Mouse (Mus musculus): Measurements from ENCODE around the gene Skap1. TPM values are rescaled to one million over a fixed set of nuclear protein-coding genes. Genes with fewer than 3 reads are reported as not detected.

The Skap1 gene
- polyA plus RNA-seq, 1 experiment from 2014 or later = 0.13 TPM

GRCm38 (mm10) chr11:96582595-96582994 lies 118.2 kb downstream of the Skap1 start:
- H3K9me3 ChIP-seq (replicated peaks) = no peaks in the 10 kb centered on the region
- H3K4me3 ChIP-seq = no peak overlapping the region
- peaks cover 36% of the 10 kb centered on the region for H3K4me1 ChIP-seq
- peaks cover 13% of the 10 kb centered on the region for H3K27me3 ChIP-seq (ENCODE audit: low read depth, poor library complexity, severe bottlenecking)
- no peak overlapping the region for H3K27ac ChIP-seq
- WGBS = 23% methylated on average over 10 of the region's 10 CpGs
- H3K36me3 ChIP-seq = no peaks in the 10 kb centered on the region
- peak; percentile 47 for DNase-seq (ENCODE audit: low spot score)

- Histone ChIP-seq H3K27ac (no peak overlapping the region), H3K36me3 (no peaks in the 10 kb centered on the region), H3K9me3 (replicated peaks) (no peaks in the 10 kb centered on the region), H3K4me1 (peaks cover 9% of the 10 kb centered on the region; the same call in 1 of the 2 replicates), H3K4me3 (no peak overlapping the region), H3K27me3 (ENCODE audit: low read depth, poor library complexity, severe bottlenecking) (no peaks in the 10 kb centered on the region)
- WGBS = 71% methylated on average over 3 of the region's 3 CpGs
- DNase-seq (ENCODE audit: low spot score) = no peak
Observed at GRCm38 (mm10) chr11:96589828-96590227, 125.4 kb downstream of the Skap1 start.

GRCm38 (mm10) chr11:96595890-96596289 lies 131.5 kb downstream of the Skap1 start:
- H3K27ac ChIP-seq = no peak overlapping the region
- WGBS = 38% methylated on average over 12 of the region's 12 CpGs
- no peak for DNase-seq (ENCODE audit: low spot score)

GRCm38 (mm10) chr11:96596301-96596700 lies 131.9 kb downstream of the Skap1 start:
- H3K27ac ChIP-seq = no peak overlapping the region
- DNase-seq (ENCODE audit: low spot score) = no peak
- no peaks in the 10 kb centered on the region for H3K36me3 ChIP-seq
- peaks cover 16% of the 10 kb centered on the region for H3K4me1 ChIP-seq
- no peak overlapping the region for H3K4me3 ChIP-seq
- no peaks in the 10 kb centered on the region for H3K9me3 ChIP-seq (replicated peaks)
- WGBS = 32% methylated on average over 6 of the region's 6 CpGs
- H3K27me3 ChIP-seq (ENCODE audit: low read depth, poor library complexity, severe bottlenecking) = peaks cover 7% of the 10 kb centered on the region; the same call in 1 of the 2 replicates

More at GRCm38 (mm10) chr11:96595890-96596289, 131.5 kb downstream of the Skap1 start:
- Histone ChIP-seq H3K4me3 (no peak overlapping the region), H3K27me3 (ENCODE audit: low read depth, poor library complexity, severe bottlenecking) (peaks cover 7% of the 10 kb centered on the region; the same call in 1 of the 2 replicates), H3K9me3 (replicated peaks) (no peaks in the 10 kb centered on the region), H3K36me3 (no peaks in the 10 kb centered on the region), H3K4me1 (peaks cover 16% of the 10 kb centered on the region)

GRCm38 (mm10) chr11:96602806-96603205 lies 138.4 kb downstream of the Skap1 start:
- peaks cover 11% of the 10 kb centered on the region for H3K4me1 ChIP-seq
- no peak for DNase-seq (ENCODE audit: low spot score)
- peaks cover 20% of the 10 kb centered on the region; the same call in 1 of the 2 replicates for H3K27me3 ChIP-seq (ENCODE audit: low read depth, poor library complexity, severe bottlenecking)
- WGBS = 74% methylated on average over 3 of the region's 3 CpGs
- H3K9me3 ChIP-seq (replicated peaks) = no peaks in the 10 kb centered on the region
- no peak overlapping the region for H3K4me3 ChIP-seq
- H3K27ac ChIP-seq = no peak overlapping the region
- no peaks in the 10 kb centered on the region for H3K36me3 ChIP-seq

GRCm38 (mm10) chr11:96604306-96604705 lies 139.9 kb downstream of the Skap1 start:
- Histone ChIP-seq H3K4me3 (no peak overlapping the region), H3K36me3 (no peaks in the 10 kb centered on the region), H3K4me1 (peaks cover 11% of the 10 kb centered on the region), H3K27me3 (ENCODE audit: low read depth, poor library complexity, severe bottlenecking) (peaks cover 20% of the 10 kb centered on the region; the same call in 1 of the 2 replicates), H3K27ac (no peak overlapping the region), H3K9me3 (replicated peaks) (no peaks in the 10 kb centered on the region)
- WGBS = 70% methylated on average over 6 of the region's 6 CpGs
- no peak for DNase-seq (ENCODE audit: low spot score)

- DNase-seq (ENCODE audit: low spot score) = no peak
- peaks cover 20% of the 10 kb centered on the region; the same call in 1 of the 2 replicates for H3K27me3 ChIP-seq (ENCODE audit: low read depth, poor library complexity, severe bottlenecking)
- H3K36me3 ChIP-seq = no peaks in the 10 kb centered on the region
- no peak overlapping the region for H3K27ac ChIP-seq
- H3K4me3 ChIP-seq = no peak overlapping the region
- peaks cover 11% of the 10 kb centered on the region for H3K4me1 ChIP-seq
- WGBS = 70% methylated on average over 7 of the region's 7 CpGs
- H3K9me3 ChIP-seq (replicated peaks) = no peaks in the 10 kb centered on the region
Observed at GRCm38 (mm10) chr11:96604751-96605450, 140.5 kb downstream of the Skap1 start.

GRCm38 (mm10) chr11:96605516-96605915 lies 141.1 kb downstream of the Skap1 start:
- no peak for DNase-seq (ENCODE audit: low spot score)
- Histone ChIP-seq H3K27me3 (ENCODE audit: low read depth, poor library complexity, severe bottlenecking) (peaks cover 20% of the 10 kb centered on the region; the same call in 1 of the 2 replicates), H3K27ac (no peak overlapping the region), H3K4me3 (no peak overlapping the region), H3K4me1 (peaks cover 11% of the 10 kb centered on the region), H3K36me3 (no peaks in the 10 kb centered on the region), H3K9me3 (replicated peaks) (no peaks in the 10 kb centered on the region)
- 73% methylated on average over 6 of the region's 6 CpGs for WGBS

GRCm38 (mm10) chr11:96612596-96612995 lies 148.2 kb downstream of the Skap1 start:
- H3K4me1 ChIP-seq = no peaks in the 10 kb centered on the region
- H3K4me3 ChIP-seq = no peak overlapping the region
- no peak overlapping the region for H3K27ac ChIP-seq
- no peak for DNase-seq (ENCODE audit: low spot score)
- H3K36me3 ChIP-seq = no peaks in the 10 kb centered on the region
- H3K9me3 ChIP-seq (replicated peaks) = no peaks in the 10 kb centered on the region
- H3K27me3 ChIP-seq (ENCODE audit: low read depth, poor library complexity, severe bottlenecking) = no peaks in the 10 kb centered on the region
- 85% methylated on average over 11 of the region's 11 CpGs for WGBS

GRCm38 (mm10) chr11:96616792-96617191 lies 152.4 kb downstream of the Skap1 start:
- Histone ChIP-seq H3K9me3 (replicated peaks) (no peaks in the 10 kb centered on the region), H3K27ac (no peak overlapping the region), H3K36me3 (no peaks in the 10 kb centered on the region), H3K4me1 (peaks cover 28% of the 10 kb centered on the region), H3K27me3 (ENCODE audit: low read depth, poor library complexity, severe bottlenecking) (peaks cover 24% of the 10 kb centered on the region), H3K4me3 (no peak overlapping the region)
- no peak for DNase-seq (ENCODE audit: low spot score)
- 62% methylated on average over 5 of the region's 5 CpGs for WGBS

GRCm38 (mm10) chr11:96618789-96619445 lies 154.5 kb downstream of the Skap1 start:
- no peak overlapping the region for H3K27ac ChIP-seq
- H3K4me3 ChIP-seq = no peak overlapping the region
- no peaks in the 10 kb centered on the region for H3K36me3 ChIP-seq
- H3K27me3 ChIP-seq (ENCODE audit: low read depth, poor library complexity, severe bottlenecking) = peaks cover 36% of the 10 kb centered on the region
- H3K9me3 ChIP-seq (replicated peaks) = no peaks in the 10 kb centered on the region
- WGBS = 72% methylated on average over 16 of the region's 16 CpGs
- H3K4me1 ChIP-seq = peaks cover 41% of the 10 kb centered on the region
- no peak for DNase-seq (ENCODE audit: low spot score)

- no peaks in the 10 kb centered on the region for H3K36me3 ChIP-seq
- H3K27me3 ChIP-seq (ENCODE audit: low read depth, poor library complexity, severe bottlenecking) = peaks cover 36% of the 10 kb centered on the region
- H3K27ac ChIP-seq = no peak overlapping the region
- no peaks in the 10 kb centered on the region for H3K9me3 ChIP-seq (replicated peaks)
- H3K4me1 ChIP-seq = peaks cover 43% of the 10 kb centered on the region
- H3K4me3 ChIP-seq = no peak overlapping the region
- no peak for DNase-seq (ENCODE audit: low spot score)
- WGBS = 35% methylated on average over 5 of the region's 5 CpGs
Observed at GRCm38 (mm10) chr11:96619576-96619975, 155.2 kb downstream of the Skap1 start.

GRCm38 (mm10) chr11:96620006-96620405 lies 155.6 kb downstream of the Skap1 start:
- Histone ChIP-seq H3K36me3 (no peaks in the 10 kb centered on the region), H3K4me3 (no peak overlapping the region), H3K9me3 (replicated peaks) (no peaks in the 10 kb centered on the region), H3K27me3 (ENCODE audit: low read depth, poor library complexity, severe bottlenecking) (peaks cover 36% of the 10 kb centered on the region), H3K4me1 (peaks cover 43% of the 10 kb centered on the region), H3K27ac (no peak overlapping the region)
- 47% methylated on average over 7 of the region's 7 CpGs for WGBS
- no peak for DNase-seq (ENCODE audit: low spot score)

Measured in limb, embryonic 10.5 days (tissue).